Mouse (Mus musculus) MEL (cell line): ENCODE results near the gene Pde6d.

Experiments
- BHLHE40 ChIP-seq: IDR thresholded peaks from 2 replicates; pipeline ENCODE4 v1.6.1; 2012; ENCODE audit warnings: low read depth, mild to moderate bottlenecking, inconsistent platforms, low read length, improper control_type of control experiment, borderline replicate concordance
- CTCF ChIP-seq, 3 experiments: IDR thresholded peaks in 2 of 3; conservative IDR thresholded peaks in 1 of 3; 2 replicates each; pipeline ENCODE4 v1.5.1; 2011 to 2012; ENCODE audit warnings: low read length in 3 of 3, low read depth in 2 of 3, mild to moderate bottlenecking in 2 of 3, improper control_type of control experiment in 1 of 3, inconsistent platforms in 1 of 3, mixed read lengths in 1 of 3, moderate library complexity in 1 of 3; ENCODE audit not compliant: control insufficient read depth in 1 of 3, insufficient read depth in 1 of 3, poor library complexity in 1 of 3, severe bottlenecking in 1 of 3
- E2F4 ChIP-seq: IDR thresholded peaks from 2 replicates; pipeline ENCODE4 v1.6.1; 2011; ENCODE audit warnings: low read depth, low read length, improper control_type of control experiment, borderline replicate concordance
- EP300 ChIP-seq, 2 experiments: IDR thresholded peaks; 2 replicates each; pipeline ENCODE4 v1.6.1; 2011; ENCODE audit warnings: improper control_type of control experiment in 2 of 2, low read length in 2 of 2, low read depth in 1 of 2, mild to moderate bottlenecking in 1 of 2
- MAX ChIP-seq: IDR thresholded peaks from 2 replicates; pipeline ENCODE4 v1.6.1; 2011; ENCODE audit warnings: low read length, improper control_type of control experiment
- MAZ ChIP-seq: IDR thresholded peaks from 2 replicates; pipeline ENCODE4 v1.6.1; 2012; ENCODE audit warnings: low read depth, mild to moderate bottlenecking, inconsistent platforms, low read length, improper control_type of control experiment
- POLR2A ChIP-seq, 2 experiments: IDR thresholded peaks; 2 replicates each; pipeline ENCODE4 v1.6.1; 2011 to 2012; ENCODE audit warnings: low read length in 2 of 2, mild to moderate bottlenecking in 2 of 2, control low read depth in 1 of 2, improper control_type of control experiment in 1 of 2, low read depth in 1 of 2, moderate library complexity in 1 of 2; ENCODE audit not compliant: control insufficient read depth in 1 of 2, insufficient read depth in 1 of 2, poor library complexity in 1 of 2
- USF2 ChIP-seq, 2 experiments: IDR thresholded peaks; 2 replicates each; pipeline ENCODE4 v1.6.1; 2011 to 2012; ENCODE audit warnings: improper control_type of control experiment in 2 of 2, low read length in 2 of 2, borderline replicate concordance in 1 of 2, inconsistent platforms in 1 of 2, low read depth in 1 of 2, mild to moderate bottlenecking in 1 of 2; ENCODE audit not compliant: insufficient read depth in 1 of 2

DNA sequence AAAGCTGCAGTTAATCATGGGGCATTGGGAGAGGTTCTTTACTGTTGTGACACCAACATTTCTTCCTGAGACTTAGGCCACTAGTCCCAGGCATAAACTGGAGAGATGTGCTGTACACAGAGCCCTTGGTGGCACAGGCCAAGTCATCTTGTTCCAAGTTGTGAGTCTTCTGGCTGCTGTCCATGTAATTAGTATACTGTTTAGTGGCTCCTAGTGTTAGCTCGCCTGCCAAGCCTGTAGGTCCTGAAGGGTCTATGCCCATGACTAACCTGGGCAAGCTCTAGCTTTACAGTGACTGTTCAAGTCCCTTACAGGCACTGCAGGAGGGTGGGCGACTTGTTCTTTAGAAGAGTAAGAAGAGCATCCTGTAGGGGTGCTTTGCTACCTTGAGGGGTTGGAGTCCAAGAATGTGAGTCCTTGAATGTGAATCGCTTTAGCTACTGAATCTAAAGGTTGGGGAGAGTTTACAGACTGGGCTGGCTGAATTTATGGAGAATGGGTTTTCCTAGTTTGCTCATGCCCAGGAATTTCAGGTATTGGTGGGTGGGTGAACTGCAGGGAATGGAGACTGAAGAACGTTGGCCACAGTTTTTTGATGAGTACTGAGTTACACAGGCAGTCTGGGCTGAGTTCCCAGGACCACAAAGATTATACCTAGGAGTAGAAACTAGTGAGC, 51.4 kb downstream of the Pde6d start:
- TF ChIP-seq CTCF (IDR thresholded peaks at IDR 0.05 in 2 of 3, conservative IDR thresholded peaks at IDR 0.05 in 1 of 3; ENCODE audit: control insufficient read depth in 1 of 3, insufficient read depth in 1 of 3, low read depth in 2 of 3, low read length in 3 of 3, poor library complexity in 1 of 3, severe bottlenecking in 1 of 3), result no peak
- peak in 1 of 2 experiments; percentile 56; a peak in 1 of 4 replicates for TF ChIP-seq POLR2A (IDR thresholded peaks at IDR 0.05; ENCODE audit: control insufficient read depth in 1 of 2, insufficient read depth in 1 of 2, low read depth in 1 of 2, low read length in 2 of 2, poor library complexity in 1 of 2)
- no peak for TF ChIP-seq MAX
- no peak for TF ChIP-seq BHLHE40
- no peak for TF ChIP-seq MAZ
- TF ChIP-seq E2F4, result no peak
- TF ChIP-seq EP300 (IDR thresholded peaks at IDR 0.05; ENCODE audit: low read depth in 1 of 2, low read length in 2 of 2), result 0 out of 4 replicates have a peak, but pooled peaks of 1 of the 2 experiments have one; percentile 3
- TF ChIP-seq USF2 (IDR thresholded peaks at IDR 0.05; ENCODE audit: borderline replicate concordance in 1 of 2, insufficient read depth in 1 of 2, low read depth in 1 of 2, low read length in 2 of 2), result no peak
